Mouse (Mus musculus) liver, adult 2 months (tissue): ENCODE results near the gene Gnai2.

Experiments
- CTCF ChIP-seq: fragments of 200-500 bp; IDR thresholded peaks from 2 replicates; pipeline ENCODE4 v1.5.1; 2011; ENCODE audit warnings: low read depth, low read length, control low read depth
- POLR2A ChIP-seq: fragments of 200-500 bp; IDR thresholded peaks from 2 replicates; pipeline ENCODE4 v1.6.1; 2011; ENCODE audit warnings: low read length, control low read depth; ENCODE audit not compliant: insufficient read depth; ENCODE audit errors: extremely low read depth

DNA sequence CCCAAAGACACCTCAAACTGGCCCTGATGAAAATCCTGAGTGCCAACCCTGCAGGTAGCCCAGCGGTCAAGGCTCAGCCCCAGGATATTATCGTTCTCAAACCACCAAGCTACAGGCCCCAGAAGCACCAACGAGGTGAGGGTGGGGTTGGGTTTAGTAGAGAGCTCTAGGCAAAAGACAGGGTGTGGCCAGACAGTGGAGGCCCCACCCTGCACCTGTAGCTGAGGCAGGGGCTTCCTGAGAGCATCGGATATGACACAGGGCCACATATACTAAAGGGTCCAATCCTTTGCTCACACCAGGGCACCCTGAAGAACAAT is 5.8 kb downstream of the Gnai2 start:
- no peak for TF ChIP-seq CTCF
- no peak for TF ChIP-seq POLR2A
